Mouse (Mus musculus): ENCODE measurements around the gene Oit1. TPM values are rescaled to one million over a fixed set of nuclear protein-coding genes. Genes with fewer than 3 reads are reported as not detected.
A peak's percentile ranks its signal among the peaks of the same experiment; 100 is the strongest.

The Oit1 gene
- polyA plus RNA-seq, 1 experiment from 2014 or later: not detected

DNA sequence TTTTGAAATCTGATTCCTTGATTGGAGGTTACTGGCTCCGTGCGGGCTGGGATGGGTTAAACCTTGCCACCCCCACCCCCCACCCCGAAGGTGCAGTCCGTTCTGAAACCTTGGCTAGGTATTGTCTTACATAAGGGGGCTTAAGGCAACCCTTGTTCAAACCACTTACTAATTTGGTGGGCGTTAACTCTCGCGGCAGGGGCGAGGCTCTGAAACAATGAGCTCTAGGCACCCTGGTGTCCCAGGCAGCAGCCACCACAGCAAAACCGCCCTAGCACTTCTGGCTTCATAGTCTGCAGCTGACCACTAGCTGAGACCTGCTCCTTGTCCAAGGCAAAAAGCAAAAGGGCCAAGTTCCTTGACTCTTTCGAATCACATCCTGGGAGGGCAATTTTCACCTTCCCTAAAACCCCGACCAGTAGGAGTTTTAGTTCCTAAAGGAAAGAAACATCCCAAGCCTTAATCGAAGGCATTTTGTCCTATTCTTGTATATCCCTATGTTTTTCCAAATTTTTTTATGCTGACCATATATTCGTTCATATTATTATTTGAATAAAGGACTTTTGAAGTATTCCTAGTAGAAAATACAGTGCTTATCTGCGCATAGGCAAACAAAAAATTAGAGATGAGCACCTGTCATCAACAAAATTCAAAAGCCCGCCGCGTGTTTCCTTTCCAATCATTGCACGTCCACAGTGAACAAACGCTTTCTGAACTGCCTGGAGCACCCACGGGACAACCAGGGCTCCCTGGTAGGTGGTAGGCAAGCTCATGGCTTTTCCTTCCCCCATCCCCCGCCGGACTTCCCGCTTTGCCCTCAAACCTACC is 62.0 kb downstream of the Oit1 start:
- Histone ChIP-seq H3K27ac (replicated peaks) (no peak overlapping the region), H3K27me3 (peaks cover 39% of the 10 kb centered on the region), H3K9me3 (replicated peaks) (no peaks in the 10 kb centered on the region), H3K36me3 (replicated peaks) (no peaks in the 10 kb centered on the region), H3K4me3 (replicated peaks) (no peak overlapping the region), H3K9ac (no peak overlapping the region), H3K4me2 (peak overlapping the region; percentile 38), H3K4me1 (replicated peaks) (peaks cover 4% of the 10 kb centered on the region; the same call in 1 of the 2 replicates)
- 5% methylated on average over 23 of the region's 23 CpGs for WGBS (ENCODE audit: insufficient replicate concordance)
- no peak for ATAC-seq (ENCODE audit: insufficient read depth)

DNA sequence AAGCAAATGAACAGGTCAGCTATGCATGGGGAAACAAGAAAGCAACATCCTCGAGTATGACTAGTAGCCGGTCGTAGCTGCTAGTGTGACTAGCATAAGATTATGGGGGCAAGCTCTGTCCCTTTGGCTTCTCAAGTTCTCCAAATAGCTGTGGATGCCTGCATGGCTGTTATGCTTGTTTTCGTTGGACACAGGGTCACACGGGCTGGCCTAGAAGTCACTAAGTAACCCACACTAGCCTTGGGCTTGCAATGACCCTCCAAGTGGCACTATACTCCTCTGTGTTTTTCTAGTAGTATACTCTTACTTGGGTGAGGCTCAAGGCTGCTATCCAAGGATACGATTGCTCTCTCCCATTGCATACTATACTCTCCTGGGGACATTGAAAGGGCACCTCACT is 63.4 kb downstream of the Oit1 start:
- Histone ChIP-seq H3K4me3 (replicated peaks) (no peak overlapping the region), H3K4me1 (replicated peaks) (peaks cover 4% of the 10 kb centered on the region; the same call in 1 of the 2 replicates), H3K4me2 (no peak overlapping the region), H3K27ac (replicated peaks) (no peak overlapping the region), H3K36me3 (replicated peaks) (no peaks in the 10 kb centered on the region), H3K27me3 (peaks cover 39% of the 10 kb centered on the region), H3K9me3 (replicated peaks) (no peaks in the 10 kb centered on the region), H3K9ac (no peak overlapping the region)
- 54% methylated on average over 6 of the region's 6 CpGs for WGBS (ENCODE audit: insufficient replicate concordance)
- no peak for ATAC-seq (ENCODE audit: insufficient read depth)

DNA sequence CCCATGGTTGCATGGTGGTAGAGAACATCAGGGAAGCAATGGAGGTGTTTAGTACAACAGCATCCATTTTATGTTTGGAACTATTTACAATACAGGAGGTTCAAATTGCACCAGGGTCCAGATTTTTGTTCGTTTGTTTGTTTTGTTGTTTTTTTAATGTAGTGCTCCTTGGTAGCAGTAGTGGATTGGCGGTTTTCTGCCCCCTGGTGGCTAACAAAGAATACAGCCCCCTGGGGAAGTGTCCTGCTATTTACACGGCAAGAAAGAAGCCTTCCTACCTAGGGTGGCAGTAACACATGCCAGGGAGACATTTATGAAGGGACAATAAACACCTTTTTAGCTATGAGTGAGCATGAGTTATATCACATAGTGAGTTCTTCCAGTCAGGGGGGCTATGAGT is 64.0 kb downstream of the Oit1 start:
- ATAC-seq (ENCODE audit: insufficient read depth): no peak
- no peak overlapping the region for H3K27ac ChIP-seq (replicated peaks)
- H3K4me2 ChIP-seq: no peak overlapping the region
- peaks cover 39% of the 10 kb centered on the region for H3K27me3 ChIP-seq
- no peak overlapping the region for H3K9ac ChIP-seq
- peaks cover 4% of the 10 kb centered on the region; the same call in 1 of the 2 replicates for H3K4me1 ChIP-seq (replicated peaks)
- H3K9me3 ChIP-seq (replicated peaks): no peaks in the 10 kb centered on the region
- no peak overlapping the region for H3K4me3 ChIP-seq (replicated peaks)
- no peaks in the 10 kb centered on the region for H3K36me3 ChIP-seq (replicated peaks)
- WGBS (ENCODE audit: insufficient replicate concordance): 11% methylated on average over 3 of the region's 3 CpGs

DNA sequence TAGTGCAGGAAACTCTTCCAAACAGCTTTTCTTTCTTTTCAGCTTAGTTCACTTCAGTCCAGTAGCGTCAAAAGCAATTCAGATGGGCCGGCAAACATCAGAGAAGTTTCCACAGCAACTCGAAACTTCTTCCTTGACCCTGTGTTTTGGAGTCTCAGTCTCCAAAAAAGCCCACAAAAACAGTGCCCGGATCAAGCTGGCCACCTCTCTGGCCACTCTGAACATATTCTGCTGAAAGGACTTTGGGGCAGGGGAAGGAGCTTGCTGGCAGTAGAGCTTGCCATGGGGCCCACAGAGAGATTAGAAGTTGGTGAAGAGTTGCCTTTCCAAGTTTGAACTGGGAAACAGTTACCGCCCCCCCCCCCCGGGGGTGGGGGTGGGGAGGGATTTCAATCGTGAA is 64.7 kb downstream of the Oit1 start:
- Histone ChIP-seq H3K36me3 (replicated peaks) (no peaks in the 10 kb centered on the region), H3K27ac (replicated peaks) (no peak overlapping the region), H3K27me3 (peaks cover 39% of the 10 kb centered on the region), H3K4me3 (replicated peaks) (no peak overlapping the region), H3K9me3 (replicated peaks) (no peaks in the 10 kb centered on the region), H3K4me2 (no peak overlapping the region), H3K9ac (no peak overlapping the region), H3K4me1 (replicated peaks) (peaks cover 4% of the 10 kb centered on the region; the same call in 1 of the 2 replicates)
- WGBS (ENCODE audit: insufficient replicate concordance): 32% methylated on average over 7 of the region's 7 CpGs
- no peak for ATAC-seq (ENCODE audit: insufficient read depth)

DNA sequence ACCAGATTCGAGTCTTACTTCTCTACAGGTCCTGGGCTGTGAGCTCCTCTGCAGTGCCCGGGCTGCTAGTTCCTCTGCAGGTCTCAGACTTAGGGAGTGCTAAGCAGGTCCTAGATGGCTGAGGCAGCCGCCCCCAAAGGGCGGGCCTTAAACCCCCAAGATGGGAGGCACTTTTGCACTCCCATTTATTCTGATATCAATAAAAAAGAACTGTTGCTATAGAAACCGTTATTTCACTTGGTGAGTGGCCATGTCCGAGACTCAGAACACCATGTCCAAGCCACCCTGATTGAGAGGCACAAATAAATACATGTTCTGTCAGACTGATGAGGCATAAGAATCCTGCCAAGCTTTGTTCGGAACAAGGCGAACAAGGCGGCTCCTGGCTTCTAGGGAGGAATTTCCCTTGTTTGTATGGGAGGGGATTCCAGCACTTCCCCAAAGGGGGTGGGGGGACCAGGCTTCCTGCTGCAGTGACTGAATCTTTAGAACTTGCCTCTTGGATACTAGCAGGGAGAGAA is 68.9 kb downstream of the Oit1 start:
- no peak overlapping the region for H3K4me3 ChIP-seq (replicated peaks)
- WGBS (ENCODE audit: insufficient replicate concordance): 25% methylated on average over 9 of the region's 9 CpGs
- H3K4me1 ChIP-seq (replicated peaks): no peaks in the 10 kb centered on the region
- no peaks in the 10 kb centered on the region for H3K36me3 ChIP-seq (replicated peaks)
- no peaks in the 10 kb centered on the region for H3K9me3 ChIP-seq (replicated peaks)
- ATAC-seq (ENCODE audit: insufficient read depth): no peak
- no peaks in the 10 kb centered on the region for H3K27me3 ChIP-seq
- H3K4me2 ChIP-seq: no peak overlapping the region
- H3K27ac ChIP-seq (replicated peaks): no peak overlapping the region
- no peak overlapping the region for H3K9ac ChIP-seq

DNA sequence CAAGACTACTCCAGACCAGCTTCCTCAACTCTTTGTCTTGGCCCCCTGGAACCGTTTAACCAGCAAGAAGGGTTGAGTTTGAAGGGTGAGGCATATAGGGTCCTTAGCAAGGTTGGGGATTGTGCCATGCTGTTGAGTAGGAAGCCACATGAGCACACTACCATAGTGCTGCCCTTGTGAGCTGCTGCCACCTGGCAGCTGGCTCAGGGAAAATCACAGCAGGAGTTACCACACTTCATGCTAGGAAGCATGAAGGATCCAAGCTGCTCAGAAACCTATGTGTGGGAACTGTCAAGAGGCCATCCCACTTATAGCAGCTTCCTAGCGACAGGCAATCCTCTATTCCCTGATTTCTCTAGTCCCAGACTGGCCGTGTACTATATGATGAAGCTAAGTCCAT is 69.9 kb downstream of the Oit1 start:
- ATAC-seq (ENCODE audit: insufficient read depth): no peak
- 47% methylated on average over 3 of the region's 3 CpGs for WGBS (ENCODE audit: insufficient replicate concordance)

DNA sequence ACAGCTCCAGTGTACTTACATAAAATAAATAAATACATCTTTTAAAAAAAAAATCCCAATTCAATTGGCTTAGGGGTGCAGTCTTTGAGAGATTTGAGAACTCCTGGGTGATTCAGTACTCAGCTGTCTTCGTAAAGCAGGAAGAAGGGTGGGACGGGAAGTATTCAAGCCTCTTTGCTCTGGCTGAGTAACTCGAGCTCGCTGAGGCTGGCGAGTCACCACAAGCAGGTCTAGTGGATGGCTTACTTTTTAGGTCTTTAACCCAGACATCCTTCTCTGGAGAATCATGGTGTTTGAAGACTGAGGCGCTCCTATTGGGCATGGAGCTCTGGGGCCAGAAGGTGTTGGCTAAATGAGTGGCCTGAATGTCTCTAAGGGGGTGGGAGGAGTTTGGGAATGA is 71.7 kb downstream of the Oit1 start:
- Histone ChIP-seq H3K4me3 (replicated peaks) (no peak overlapping the region), H3K9me3 (replicated peaks) (no peaks in the 10 kb centered on the region), H3K27me3 (no peaks in the 10 kb centered on the region), H3K4me1 (replicated peaks) (peaks cover 5% of the 10 kb centered on the region; the same call in 1 of the 2 replicates), H3K27ac (replicated peaks) (no peak overlapping the region), H3K9ac (no peak overlapping the region), H3K36me3 (replicated peaks) (no peaks in the 10 kb centered on the region), H3K4me2 (no peak overlapping the region)
- WGBS (ENCODE audit: insufficient replicate concordance): 46% methylated on average over 6 of the region's 6 CpGs
- ATAC-seq (ENCODE audit: insufficient read depth): no peak

More for the DNA sequence above, 69.9 kb downstream of the Oit1 start:
- no peaks in the 10 kb centered on the region for H3K4me1 ChIP-seq (replicated peaks)
- no peak overlapping the region for H3K9ac ChIP-seq
- no peak overlapping the region for H3K27ac ChIP-seq (replicated peaks)
- H3K9me3 ChIP-seq (replicated peaks): no peaks in the 10 kb centered on the region
- no peaks in the 10 kb centered on the region for H3K36me3 ChIP-seq (replicated peaks)
- no peak overlapping the region for H3K4me3 ChIP-seq (replicated peaks)
- no peak overlapping the region for H3K4me2 ChIP-seq
- H3K27me3 ChIP-seq: no peaks in the 10 kb centered on the region

DNA sequence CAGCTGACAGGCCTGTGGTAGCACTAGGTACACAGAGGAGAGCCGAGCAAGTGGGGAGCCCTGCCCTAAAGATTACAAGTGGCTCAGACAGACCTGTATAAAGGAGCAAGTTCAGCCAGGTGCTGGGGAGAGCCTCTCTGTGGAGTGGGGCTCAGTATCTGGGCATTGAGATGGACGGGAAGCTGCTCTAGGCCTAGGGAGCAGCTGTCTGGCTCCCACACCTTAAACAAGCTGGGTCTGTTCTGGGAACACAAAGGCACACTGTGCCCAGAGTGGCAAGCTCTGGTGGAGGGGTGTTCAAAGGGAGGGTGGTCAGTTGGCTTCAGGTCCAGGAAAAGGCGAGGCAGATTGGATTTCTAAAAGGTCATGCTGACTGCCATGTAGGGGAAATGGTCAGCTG is 73.5 kb downstream of the Oit1 start:
- no peak overlapping the region for H3K27ac ChIP-seq (replicated peaks)
- WGBS (ENCODE audit: insufficient replicate concordance): 48% methylated on average over 3 of the region's 3 CpGs
- no peak for ATAC-seq (ENCODE audit: insufficient read depth)

DNA sequence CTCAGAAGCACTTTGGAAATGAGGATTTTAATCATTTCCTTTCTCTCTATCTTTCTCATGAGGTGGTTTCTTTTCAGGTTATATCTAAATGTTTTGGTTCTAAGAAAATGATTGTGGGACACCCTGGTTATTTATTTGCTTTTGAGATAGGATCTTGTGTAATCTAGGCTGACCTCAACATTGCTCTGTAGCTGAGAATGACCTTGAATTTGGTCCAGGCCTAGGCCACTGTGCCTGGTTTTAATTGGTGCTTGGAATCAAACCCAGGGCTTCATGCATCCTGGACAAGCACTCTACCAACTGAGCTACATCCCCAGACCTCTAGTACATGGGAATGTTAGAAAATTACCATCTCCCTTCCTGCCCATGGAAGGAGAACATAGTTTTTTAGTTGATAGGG is 74.5 kb downstream of the Oit1 start:
- H3K4me3 ChIP-seq (replicated peaks): no peak overlapping the region
- H3K9ac ChIP-seq: no peak overlapping the region
- H3K4me1 ChIP-seq (replicated peaks): peaks cover 5% of the 10 kb centered on the region; the same call in 1 of the 2 replicates
- no peak overlapping the region for H3K4me2 ChIP-seq
- no peak for ATAC-seq (ENCODE audit: insufficient read depth)
- no peaks in the 10 kb centered on the region for H3K9me3 ChIP-seq (replicated peaks)
- H3K36me3 ChIP-seq (replicated peaks): no peaks in the 10 kb centered on the region
- no peaks in the 10 kb centered on the region for H3K27me3 ChIP-seq
- H3K27ac ChIP-seq (replicated peaks): no peak overlapping the region

More for the DNA sequence above, 73.5 kb downstream of the Oit1 start:
- no peak overlapping the region for H3K4me2 ChIP-seq
- no peak overlapping the region for H3K4me3 ChIP-seq (replicated peaks)
- H3K9me3 ChIP-seq (replicated peaks): no peaks in the 10 kb centered on the region
- H3K36me3 ChIP-seq (replicated peaks): no peaks in the 10 kb centered on the region
- no peaks in the 10 kb centered on the region for H3K27me3 ChIP-seq
- H3K9ac ChIP-seq: no peak overlapping the region
- peaks cover 5% of the 10 kb centered on the region; the same call in 1 of the 2 replicates for H3K4me1 ChIP-seq (replicated peaks)

DNA sequence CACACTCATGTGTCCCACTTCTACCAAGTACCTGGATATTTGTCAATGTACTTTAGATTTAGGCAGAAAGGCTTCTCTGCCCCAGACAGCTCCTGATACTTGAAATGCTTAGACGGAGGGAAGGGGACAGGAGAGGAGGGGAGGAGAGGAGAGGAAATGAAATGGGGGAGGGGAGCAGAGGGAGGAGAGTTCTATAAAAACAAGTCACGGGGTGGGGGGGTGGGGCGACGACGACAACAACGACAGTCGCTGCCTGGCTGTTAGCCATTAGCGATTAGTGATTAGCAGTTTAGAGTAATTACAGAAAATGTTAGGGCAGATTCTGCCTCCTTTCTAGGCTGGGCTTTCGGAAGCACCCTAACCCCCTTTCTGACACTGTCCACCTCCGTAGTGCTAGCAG is 75.9 kb downstream of the Oit1 start:
- Histone ChIP-seq H3K27me3 (no peaks in the 10 kb centered on the region), H3K4me3 (replicated peaks) (no peak overlapping the region), H3K4me2 (no peak overlapping the region), H3K4me1 (replicated peaks) (peaks cover 5% of the 10 kb centered on the region; the same call in 1 of the 2 replicates), H3K9ac (no peak overlapping the region), H3K36me3 (replicated peaks) (no peaks in the 10 kb centered on the region), H3K27ac (replicated peaks) (no peak overlapping the region), H3K9me3 (replicated peaks) (no peaks in the 10 kb centered on the region)
- 28% methylated on average over 10 of the region's 10 CpGs for WGBS (ENCODE audit: insufficient replicate concordance)
- no peak for ATAC-seq (ENCODE audit: insufficient read depth)

DNA sequence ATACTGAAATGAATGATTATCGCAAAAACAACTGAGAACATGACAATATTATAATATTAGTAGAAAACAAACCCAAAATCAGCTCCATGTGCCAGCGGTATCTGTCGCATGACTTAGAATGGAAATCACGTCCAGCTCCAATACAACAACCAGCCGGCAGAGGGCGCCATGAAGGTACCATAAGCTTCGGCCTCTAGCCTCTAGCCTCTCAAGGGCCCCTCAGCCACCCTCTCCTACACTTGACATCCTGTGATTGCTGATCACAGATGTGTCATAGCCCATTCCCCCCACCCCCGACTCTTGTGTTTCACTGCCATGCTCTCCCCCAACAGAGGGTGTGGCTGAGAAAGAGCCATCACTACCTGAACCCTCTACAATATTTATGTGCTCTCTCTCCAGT is 78.3 kb downstream of the Oit1 start:
- H3K27me3 ChIP-seq: no peaks in the 10 kb centered on the region
- no peak overlapping the region for H3K4me3 ChIP-seq (replicated peaks)
- no peak overlapping the region for H3K4me2 ChIP-seq
- H3K9ac ChIP-seq: no peak overlapping the region
- 17% methylated on average over 8 of the region's 8 CpGs for WGBS (ENCODE audit: insufficient replicate concordance)
- H3K4me1 ChIP-seq (replicated peaks): peaks cover 5% of the 10 kb centered on the region; the same call in 1 of the 2 replicates
- no peak for ATAC-seq (ENCODE audit: insufficient read depth)
- no peaks in the 10 kb centered on the region for H3K36me3 ChIP-seq (replicated peaks)
- H3K27ac ChIP-seq (replicated peaks): no peak overlapping the region
- H3K9me3 ChIP-seq (replicated peaks): no peaks in the 10 kb centered on the region
